Mouse (Mus musculus): Measurements from ENCODE around the gene Mlycd. TPM values are rescaled to one million over a fixed set of nuclear protein-coding genes. Genes with fewer than 3 reads are reported as not detected.

Gene Mlycd
- polyA plus RNA-seq, 1 experiment from 2014 or later = 11.5 TPM

DNA sequence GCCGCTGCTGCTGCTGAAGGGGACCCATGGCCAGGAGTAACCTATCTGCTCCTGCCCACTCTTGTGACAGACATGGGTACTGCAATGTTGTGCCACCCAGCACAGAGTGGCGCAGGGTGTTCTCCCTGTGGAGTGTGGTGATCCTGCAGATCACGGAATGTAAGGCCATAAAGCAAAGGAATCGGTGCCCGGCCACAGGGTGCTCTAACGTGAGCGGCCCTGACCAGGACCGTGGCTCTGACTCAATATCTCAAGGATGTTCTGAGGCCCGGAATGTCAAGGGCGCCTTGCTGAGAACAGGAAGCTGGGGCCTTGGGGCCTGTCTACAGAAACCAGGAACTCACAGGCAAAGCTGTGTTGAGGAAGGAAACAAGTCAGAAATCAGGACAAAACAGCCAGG, 30.9 kb downstream of the Mlycd start:
- Histone ChIP-seq H3K27me3 (ENCODE audit: control insufficient read depth, insufficient read depth, low read length) (no peaks in the 10 kb centered on the region), H3K9me3 (ENCODE audit: control insufficient read depth, low read length) (no peaks in the 10 kb centered on the region), H3K9ac (ENCODE audit: low read length) (no peak overlapping the region), H3K4me3 (ENCODE audit: low read depth, low read length) (no peak overlapping the region), H3K27ac (ENCODE audit: low read depth, low read length) (no peak overlapping the region), H3K36me3 (ENCODE audit: control insufficient read depth, insufficient read depth, low read length) (no peaks in the 10 kb centered on the region), H3K4me2 (ENCODE audit: low read depth) (no peak overlapping the region), H3K4me1 (ENCODE audit: control insufficient read depth, insufficient read depth, low read length) (no peaks in the 10 kb centered on the region)
- no peak for DNase-seq (ENCODE audit: low spot score)
- WGBS = 88% methylated on average over 10 of the region's 10 CpGs
- ATAC-seq (ENCODE audit: insufficient read depth, low FRiP score, low TSS enrichment) = no peak

DNA sequence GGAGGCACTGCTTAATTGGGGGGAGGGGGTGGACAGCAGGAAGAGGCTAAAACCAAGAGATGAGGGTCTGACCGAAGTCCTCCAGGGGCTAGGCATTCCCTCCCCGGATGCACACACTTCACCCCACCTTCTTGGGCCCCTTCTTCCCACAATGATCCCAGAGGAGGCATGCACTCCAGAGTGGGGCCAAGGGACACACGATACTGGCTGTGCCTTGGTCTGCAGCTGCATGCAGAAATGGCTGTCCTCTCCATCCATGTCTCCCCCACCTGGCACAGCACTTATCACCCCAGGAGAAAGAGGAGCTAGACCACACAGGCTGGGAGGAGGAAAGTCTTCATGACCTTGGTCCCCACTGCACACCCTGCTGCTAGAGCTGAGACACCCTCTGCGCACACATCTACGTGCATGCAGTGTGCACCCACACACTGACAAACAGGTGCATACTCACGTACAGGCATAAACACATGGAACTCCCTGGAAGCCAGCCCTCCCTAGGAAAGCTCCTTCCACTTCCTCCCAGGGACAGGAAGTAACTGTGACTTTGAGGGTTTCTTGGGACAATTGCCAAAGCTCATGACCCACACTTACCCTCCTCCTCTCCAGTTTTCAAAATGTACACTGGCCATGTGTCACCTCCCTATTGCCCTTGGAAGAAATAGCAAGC, 31.5 kb downstream of the Mlycd start:
- no peaks in the 10 kb centered on the region for H3K9me3 ChIP-seq (ENCODE audit: control insufficient read depth, low read length)
- H3K27ac ChIP-seq (ENCODE audit: low read depth, low read length) = no peak overlapping the region
- H3K36me3 ChIP-seq (ENCODE audit: control insufficient read depth, insufficient read depth, low read length) = no peaks in the 10 kb centered on the region
- ATAC-seq (ENCODE audit: insufficient read depth, low FRiP score, low TSS enrichment) (no peak), DNase-seq (ENCODE audit: low spot score) (no peak)
- 88% methylated on average over 6 of the region's 6 CpGs for WGBS
- H3K4me1 ChIP-seq (ENCODE audit: control insufficient read depth, insufficient read depth, low read length) = no peaks in the 10 kb centered on the region
- H3K4me2 ChIP-seq (ENCODE audit: low read depth) = no peak overlapping the region
- H3K27me3 ChIP-seq (ENCODE audit: control insufficient read depth, insufficient read depth, low read length) = no peaks in the 10 kb centered on the region
- no peak overlapping the region for H3K9ac ChIP-seq (ENCODE audit: low read length)
- H3K4me3 ChIP-seq (ENCODE audit: low read depth, low read length) = no peak overlapping the region

- Histone ChIP-seq H3K4me3 (ENCODE audit: low read depth, low read length) (no peak overlapping the region), H3K9me3 (ENCODE audit: control insufficient read depth, low read length) (no peaks in the 10 kb centered on the region), H3K4me2 (ENCODE audit: low read depth) (no peak overlapping the region), H3K27ac (ENCODE audit: low read depth, low read length) (no peak overlapping the region), H3K9ac (ENCODE audit: low read length) (no peak overlapping the region), H3K36me3 (ENCODE audit: control insufficient read depth, insufficient read depth, low read length) (no peaks in the 10 kb centered on the region), H3K4me1 (ENCODE audit: control insufficient read depth, insufficient read depth, low read length) (no peaks in the 10 kb centered on the region), H3K27me3 (ENCODE audit: control insufficient read depth, insufficient read depth, low read length) (no peaks in the 10 kb centered on the region)
- DNase-seq (ENCODE audit: low spot score) = no peak
- no peak for ATAC-seq (ENCODE audit: insufficient read depth, low FRiP score, low TSS enrichment)
- 76% methylated on average over 12 of the region's 12 CpGs for WGBS
Observed at GRCm38 (mm10) chr8:119427634-119428349, 33.1 kb downstream of the Mlycd start.

DNA sequence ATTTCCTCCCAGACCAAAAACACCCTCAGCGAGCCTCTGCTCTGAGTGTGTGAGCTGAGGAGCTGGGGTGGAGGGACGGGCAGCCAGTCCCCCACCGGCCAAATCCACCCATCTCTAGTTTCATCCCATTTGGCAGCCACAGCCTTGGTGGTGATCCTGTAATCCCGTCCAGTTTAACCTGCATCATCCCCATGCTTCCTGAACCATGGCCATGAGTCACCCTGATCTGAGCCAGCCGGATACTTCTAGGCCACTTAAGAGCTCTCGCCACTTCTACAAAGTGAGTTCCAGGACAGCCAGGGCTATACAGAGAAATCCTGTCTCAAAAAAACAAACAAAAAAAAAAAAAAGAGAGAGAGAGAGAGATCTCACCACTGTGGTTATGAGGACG, 33.7 kb downstream of the Mlycd start:
- no peak overlapping the region for H3K9ac ChIP-seq (ENCODE audit: low read length)
- DNase-seq (ENCODE audit: low spot score) (no peak), ATAC-seq (ENCODE audit: insufficient read depth, low FRiP score, low TSS enrichment) (no peak)
- H3K27ac ChIP-seq (ENCODE audit: low read depth, low read length) = no peak overlapping the region
- no peaks in the 10 kb centered on the region for H3K9me3 ChIP-seq (ENCODE audit: control insufficient read depth, low read length)
- no peaks in the 10 kb centered on the region for H3K27me3 ChIP-seq (ENCODE audit: control insufficient read depth, insufficient read depth, low read length)
- no peaks in the 10 kb centered on the region for H3K4me1 ChIP-seq (ENCODE audit: control insufficient read depth, insufficient read depth, low read length)
- 76% methylated on average over 7 of the region's 7 CpGs for WGBS
- no peaks in the 10 kb centered on the region for H3K36me3 ChIP-seq (ENCODE audit: control insufficient read depth, insufficient read depth, low read length)
- H3K4me2 ChIP-seq (ENCODE audit: low read depth) = no peak overlapping the region
- no peak overlapping the region for H3K4me3 ChIP-seq (ENCODE audit: low read depth, low read length)

DNA sequence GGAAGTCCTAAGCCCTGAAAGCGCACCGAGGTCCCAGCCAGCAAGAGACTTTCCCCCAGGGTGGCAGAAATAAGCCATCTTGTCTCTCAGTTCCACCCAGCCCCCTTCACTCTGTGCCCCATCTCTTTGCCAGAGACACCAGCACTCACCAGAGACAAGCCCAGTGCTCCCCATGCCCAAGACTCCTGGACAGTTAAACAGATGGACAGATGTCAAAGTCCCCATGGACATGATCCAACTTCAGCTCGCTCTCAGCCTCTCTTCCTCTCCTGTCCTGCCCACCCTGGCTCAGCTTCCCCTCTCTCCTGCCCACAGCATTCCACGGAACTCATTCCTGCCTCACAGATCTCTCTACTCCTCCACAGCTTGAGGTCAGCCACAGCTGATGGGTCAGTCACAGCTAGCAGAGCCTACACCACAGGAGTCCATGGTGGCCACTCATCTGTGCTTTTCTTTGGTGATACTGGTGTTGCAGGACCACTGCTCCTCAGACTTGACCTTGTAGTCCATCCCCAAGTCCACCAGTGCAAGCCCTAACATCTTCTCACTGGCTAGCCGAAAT, 34.2 kb downstream of the Mlycd start:
- DNase-seq (ENCODE audit: low spot score) (no peak), ATAC-seq (ENCODE audit: insufficient read depth, low FRiP score, low TSS enrichment) (no peak)
- WGBS = 79% methylated on average over 5 of the region's 5 CpGs
- H3K4me3 ChIP-seq (ENCODE audit: low read depth, low read length) = no peak overlapping the region
- H3K4me2 ChIP-seq (ENCODE audit: low read depth) = no peak overlapping the region
- no peaks in the 10 kb centered on the region for H3K27me3 ChIP-seq (ENCODE audit: control insufficient read depth, insufficient read depth, low read length)
- H3K9ac ChIP-seq (ENCODE audit: low read length) = no peak overlapping the region
- no peaks in the 10 kb centered on the region for H3K36me3 ChIP-seq (ENCODE audit: control insufficient read depth, insufficient read depth, low read length)
- no peak overlapping the region for H3K27ac ChIP-seq (ENCODE audit: low read depth, low read length)
- H3K4me1 ChIP-seq (ENCODE audit: control insufficient read depth, insufficient read depth, low read length) = no peaks in the 10 kb centered on the region
- no peaks in the 10 kb centered on the region for H3K9me3 ChIP-seq (ENCODE audit: control insufficient read depth, low read length)

- H3K9ac ChIP-seq (ENCODE audit: low read length) = no peak overlapping the region
- ATAC-seq (ENCODE audit: insufficient read depth, low FRiP score, low TSS enrichment) (no peak), DNase-seq (ENCODE audit: low spot score) (no peak)
- H3K36me3 ChIP-seq (ENCODE audit: control insufficient read depth, insufficient read depth, low read length) = no peaks in the 10 kb centered on the region
- no peak overlapping the region for H3K4me3 ChIP-seq (ENCODE audit: low read depth, low read length)
- no peaks in the 10 kb centered on the region for H3K9me3 ChIP-seq (ENCODE audit: control insufficient read depth, low read length)
- H3K27me3 ChIP-seq (ENCODE audit: control insufficient read depth, insufficient read depth, low read length) = no peaks in the 10 kb centered on the region
- no peak overlapping the region for H3K27ac ChIP-seq (ENCODE audit: low read depth, low read length)
- no peaks in the 10 kb centered on the region for H3K4me1 ChIP-seq (ENCODE audit: control insufficient read depth, insufficient read depth, low read length)
- no peak overlapping the region for H3K4me2 ChIP-seq (ENCODE audit: low read depth)
- 90% methylated on average over 3 of the region's 3 CpGs for WGBS
Observed at GRCm38 (mm10) chr8:119429552-119429951, 34.9 kb downstream of the Mlycd start.

GRCm38 (mm10) chr8:119430250-119430649, 35.6 kb downstream of the Mlycd start:
- 80% methylated on average over 8 of the region's 8 CpGs for WGBS
- H3K4me1 ChIP-seq (ENCODE audit: control insufficient read depth, insufficient read depth, low read length) = no peaks in the 10 kb centered on the region
- H3K9ac ChIP-seq (ENCODE audit: low read length) = no peak overlapping the region
- no peak overlapping the region for H3K27ac ChIP-seq (ENCODE audit: low read depth, low read length)
- no peak for DNase-seq (ENCODE audit: low spot score)
- H3K36me3 ChIP-seq (ENCODE audit: control insufficient read depth, insufficient read depth, low read length) = no peaks in the 10 kb centered on the region
- no peaks in the 10 kb centered on the region for H3K9me3 ChIP-seq (ENCODE audit: control insufficient read depth, low read length)
- no peaks in the 10 kb centered on the region for H3K27me3 ChIP-seq (ENCODE audit: control insufficient read depth, insufficient read depth, low read length)
- no peak overlapping the region for H3K4me2 ChIP-seq (ENCODE audit: low read depth)
- ATAC-seq (ENCODE audit: insufficient read depth, low FRiP score, low TSS enrichment) = no peak
- H3K4me3 ChIP-seq (ENCODE audit: low read depth, low read length) = no peak overlapping the region

DNA sequence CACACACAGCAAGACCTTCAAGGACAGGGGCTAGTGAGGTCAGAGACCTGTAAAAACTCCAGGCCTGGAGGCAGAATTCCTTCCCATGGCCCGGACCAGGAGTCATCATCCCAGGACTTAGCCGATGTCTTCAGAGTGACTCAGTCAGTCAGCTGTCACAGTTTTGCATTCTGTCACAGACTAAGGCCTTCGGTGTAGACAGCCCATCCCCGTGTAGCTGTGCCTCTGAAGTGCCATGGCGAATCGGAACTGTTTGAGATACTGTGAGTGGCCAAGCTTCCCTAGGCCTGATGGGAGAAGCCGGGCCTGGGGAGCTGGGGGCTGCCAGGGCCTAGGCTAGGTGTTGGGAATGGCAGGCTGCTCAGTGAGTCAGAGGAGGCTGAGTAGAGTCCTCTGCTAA, 36.0 kb downstream of the Mlycd start:
- H3K27ac ChIP-seq (ENCODE audit: low read depth, low read length) = no peak overlapping the region
- H3K36me3 ChIP-seq (ENCODE audit: control insufficient read depth, insufficient read depth, low read length) = no peaks in the 10 kb centered on the region
- WGBS = 89% methylated on average over 7 of the region's 7 CpGs
- ATAC-seq (ENCODE audit: insufficient read depth, low FRiP score, low TSS enrichment) (no peak), DNase-seq (ENCODE audit: low spot score) (no peak)
- H3K27me3 ChIP-seq (ENCODE audit: control insufficient read depth, insufficient read depth, low read length) = no peaks in the 10 kb centered on the region
- H3K9me3 ChIP-seq (ENCODE audit: control insufficient read depth, low read length) = no peaks in the 10 kb centered on the region
- H3K4me2 ChIP-seq (ENCODE audit: low read depth) = no peak overlapping the region
- no peak overlapping the region for H3K9ac ChIP-seq (ENCODE audit: low read length)
- H3K4me1 ChIP-seq (ENCODE audit: control insufficient read depth, insufficient read depth, low read length) = no peaks in the 10 kb centered on the region
- no peak overlapping the region for H3K4me3 ChIP-seq (ENCODE audit: low read depth, low read length)

DNA sequence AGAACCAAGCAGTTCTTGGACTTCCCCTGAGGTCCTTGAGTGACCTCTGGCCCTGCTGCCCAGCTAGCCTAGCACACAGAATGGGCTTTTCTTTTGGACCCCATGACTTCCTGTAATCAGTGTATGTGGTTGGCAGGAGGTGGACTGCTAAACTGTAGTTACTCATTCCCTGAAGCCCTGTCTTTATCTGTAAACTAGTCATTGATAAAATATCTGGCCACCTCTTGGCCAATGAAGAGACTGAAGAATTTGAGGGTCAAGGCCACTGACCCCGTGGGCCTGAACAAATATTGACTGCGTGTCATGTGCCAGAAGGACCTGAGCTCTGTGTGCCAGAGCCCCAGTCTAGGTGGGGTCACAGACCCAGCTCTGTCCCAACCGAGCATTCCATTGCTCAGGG, 37.7 kb downstream of the Mlycd start:
- no peak overlapping the region for H3K4me3 ChIP-seq (ENCODE audit: low read depth, low read length)
- WGBS = 54% methylated on average over 3 of the region's 3 CpGs
- no peaks in the 10 kb centered on the region for H3K4me1 ChIP-seq (ENCODE audit: control insufficient read depth, insufficient read depth, low read length)
- H3K9ac ChIP-seq (ENCODE audit: low read length) = no peak overlapping the region
- H3K27ac ChIP-seq (ENCODE audit: low read depth, low read length) = no peak overlapping the region
- H3K27me3 ChIP-seq (ENCODE audit: control insufficient read depth, insufficient read depth, low read length) = no peaks in the 10 kb centered on the region
- H3K36me3 ChIP-seq (ENCODE audit: control insufficient read depth, insufficient read depth, low read length) = no peaks in the 10 kb centered on the region
- no peaks in the 10 kb centered on the region for H3K9me3 ChIP-seq (ENCODE audit: control insufficient read depth, low read length)
- DNase-seq (ENCODE audit: low spot score) = no peak
- no peak for ATAC-seq (ENCODE audit: insufficient read depth, low FRiP score, low TSS enrichment)
- no peak overlapping the region for H3K4me2 ChIP-seq (ENCODE audit: low read depth)
